Mouse (Mus musculus) liver, postnatal 0 days (tissue): ENCODE data around the gene Mtcl1.

Source experiments
- CTCF ChIP-seq: sonication (generic); IDR thresholded peaks from 2 replicates; pipeline ENCODE4 v1.5.1; 2016; ENCODE audit warnings: antibody characterized with exemption, low read depth
- EP300 ChIP-seq: IDR thresholded peaks from 2 replicates; pipeline ENCODE4 v1.6.1; 2016; ENCODE audit warnings: antibody characterized with exemption, low read depth, mild to moderate bottlenecking

DNA sequence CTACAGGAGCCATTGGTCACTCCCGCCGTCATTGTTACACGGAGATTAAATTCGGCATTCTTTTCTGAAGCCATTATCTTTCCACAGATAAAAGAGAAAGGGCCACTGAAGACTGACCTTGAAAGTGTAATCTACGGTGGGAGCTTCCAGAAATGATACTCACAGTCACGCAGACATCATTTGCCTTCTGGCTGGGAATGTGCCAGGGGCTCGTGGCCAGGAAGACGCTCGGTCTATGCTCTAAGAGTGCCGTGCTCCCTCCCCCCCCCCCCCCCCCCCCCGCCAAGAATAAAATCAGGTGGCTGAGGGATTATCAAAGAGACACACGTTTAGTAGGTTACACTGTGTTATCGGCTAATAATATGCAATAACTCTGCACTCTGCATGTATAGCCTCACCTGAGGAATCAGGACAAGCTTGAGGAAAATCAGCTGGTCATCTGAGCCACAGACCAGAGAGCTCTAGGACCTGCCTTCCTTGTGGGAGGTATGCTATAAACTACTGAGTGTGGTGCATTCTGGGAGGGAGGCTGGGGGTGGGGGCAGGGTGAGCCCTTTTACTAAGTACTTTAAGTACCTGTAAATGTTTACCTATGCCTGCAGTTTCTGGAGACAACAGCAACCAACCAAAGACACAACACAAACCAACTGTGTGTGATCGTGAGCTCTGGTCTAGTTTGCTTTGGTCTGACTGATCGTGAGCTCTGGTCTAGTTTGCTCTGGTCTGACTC, 87.1 kb downstream of the Mtcl1 start:
- no peak for TF ChIP-seq EP300
- TF ChIP-seq CTCF: no peak
